Mouse (Mus musculus): ENCODE data around the gene Ppara. TPM values are rescaled to one million over a fixed set of nuclear protein-coding genes. Genes with fewer than 3 reads are reported as not detected.

The Ppara gene
- polyA plus RNA-seq, 1 experiment from 2014 or later, result 0.31 TPM

- Histone ChIP-seq H3K9me3 (ENCODE audit: control insufficient read depth, low read length) (no peaks in the 10 kb centered on the region), H3K4me3 (ENCODE audit: low read depth, low read length) (no peak overlapping the region), H3K4me2 (ENCODE audit: low read depth, low read length, severe bottlenecking) (no peak overlapping the region), H3K36me3 (ENCODE audit: control insufficient read depth, insufficient read depth, low read length) (no peaks in the 10 kb centered on the region), H3K9ac (ENCODE audit: low read length) (no peak overlapping the region), H3K27me3 (ENCODE audit: control insufficient read depth, insufficient read depth, low read length) (no peaks in the 10 kb centered on the region), H3K4me1 (replicated peaks; ENCODE audit: control insufficient read depth, insufficient read depth, low read length) (no peaks in the 10 kb centered on the region), H3K27ac (ENCODE audit: low read depth, low read length) (no peak overlapping the region)
- ATAC-seq (replicated peaks; ENCODE audit: low FRiP score) (no peak), DNase-seq (ENCODE audit: low spot score) (no peak)
- 72% methylated on average over 2 of the region's 2 CpGs for WGBS
These were observed 41.0 kb upstream of the Ppara start for GRCm38 (mm10) chr15:85693819-85694218.

- DNase-seq (ENCODE audit: low spot score), result no peak
These were observed 40.4 kb upstream of the Ppara start for GRCm38 (mm10) chr15:85694379-85694778.

GRCm38 (mm10) chr15:85695304-85695703 lies 39.5 kb upstream of the Ppara start:
- Histone ChIP-seq H3K36me3 (ENCODE audit: control insufficient read depth, insufficient read depth, low read length) (no peaks in the 10 kb centered on the region), H3K4me3 (ENCODE audit: low read depth, low read length) (no peak overlapping the region), H3K4me2 (ENCODE audit: low read depth, low read length, severe bottlenecking) (no peak overlapping the region), H3K9ac (ENCODE audit: low read length) (no peak overlapping the region), H3K9me3 (ENCODE audit: control insufficient read depth, low read length) (no peaks in the 10 kb centered on the region), H3K4me1 (replicated peaks; ENCODE audit: control insufficient read depth, insufficient read depth, low read length) (no peaks in the 10 kb centered on the region), H3K27ac (ENCODE audit: low read depth, low read length) (no peak overlapping the region), H3K27me3 (ENCODE audit: control insufficient read depth, insufficient read depth, low read length) (no peaks in the 10 kb centered on the region)
- ATAC-seq (replicated peaks; ENCODE audit: low FRiP score), result no peak
- no peak for DNase-seq (ENCODE audit: low spot score)
- WGBS, result 88% methylated on average over 4 of the region's 4 CpGs

More at GRCm38 (mm10) chr15:85694379-85694778, 40.4 kb upstream of the Ppara start:
- Histone ChIP-seq H3K9ac (ENCODE audit: low read length) (no peak overlapping the region; the same call in 1 of the 2 replicates), H3K4me3 (ENCODE audit: low read depth, low read length) (no peak overlapping the region), H3K4me1 (replicated peaks; ENCODE audit: control insufficient read depth, insufficient read depth, low read length) (no peaks in the 10 kb centered on the region), H3K4me2 (ENCODE audit: low read depth, low read length, severe bottlenecking) (no peak overlapping the region), H3K27me3 (ENCODE audit: control insufficient read depth, insufficient read depth, low read length) (no peaks in the 10 kb centered on the region), H3K36me3 (ENCODE audit: control insufficient read depth, insufficient read depth, low read length) (no peaks in the 10 kb centered on the region), H3K27ac (ENCODE audit: low read depth, low read length) (no peak overlapping the region), H3K9me3 (ENCODE audit: control insufficient read depth, low read length) (no peaks in the 10 kb centered on the region)
- WGBS, result 77% methylated on average over 1 of the region's 1 CpGs
- no peak for ATAC-seq (replicated peaks; ENCODE audit: low FRiP score)

- Histone ChIP-seq H3K4me3 (ENCODE audit: low read depth, low read length) (no peak overlapping the region), H3K27me3 (ENCODE audit: control insufficient read depth, insufficient read depth, low read length) (no peaks in the 10 kb centered on the region), H3K4me1 (replicated peaks; ENCODE audit: control insufficient read depth, insufficient read depth, low read length) (no peaks in the 10 kb centered on the region), H3K36me3 (ENCODE audit: control insufficient read depth, insufficient read depth, low read length) (no peaks in the 10 kb centered on the region), H3K27ac (ENCODE audit: low read depth, low read length) (no peak overlapping the region), H3K9me3 (ENCODE audit: control insufficient read depth, low read length) (no peaks in the 10 kb centered on the region), H3K4me2 (ENCODE audit: low read depth, low read length, severe bottlenecking) (no peak overlapping the region), H3K9ac (ENCODE audit: low read length) (no peak overlapping the region)
- ATAC-seq (replicated peaks; ENCODE audit: low FRiP score) (no peak), DNase-seq (ENCODE audit: low spot score) (no peak)
- 88% methylated on average over 14 of the region's 14 CpGs for WGBS
These were observed 36.3 kb upstream of the Ppara start for GRCm38 (mm10) chr15:85698345-85699034.

- 93% methylated on average over 5 of the region's 5 CpGs for WGBS
- Histone ChIP-seq H3K36me3 (ENCODE audit: control insufficient read depth, insufficient read depth, low read length) (no peaks in the 10 kb centered on the region; the same call in 1 of the 2 replicates), H3K27ac (ENCODE audit: low read depth, low read length) (no peak overlapping the region), H3K4me3 (ENCODE audit: low read depth, low read length) (no peak overlapping the region), H3K4me2 (ENCODE audit: low read depth, low read length, severe bottlenecking) (no peak overlapping the region), H3K4me1 (replicated peaks; ENCODE audit: control insufficient read depth, insufficient read depth, low read length) (no peaks in the 10 kb centered on the region), H3K9ac (ENCODE audit: low read length) (no peak overlapping the region), H3K27me3 (ENCODE audit: control insufficient read depth, insufficient read depth, low read length) (no peaks in the 10 kb centered on the region), H3K9me3 (ENCODE audit: control insufficient read depth, low read length) (no peaks in the 10 kb centered on the region)
- DNase-seq (ENCODE audit: low spot score) (no peak), ATAC-seq (replicated peaks; ENCODE audit: low FRiP score) (no peak)
These were observed 35.3 kb upstream of the Ppara start for GRCm38 (mm10) chr15:85699452-85699851.

- H3K4me3 ChIP-seq (ENCODE audit: low read depth, low read length), result no peak overlapping the region
- H3K9ac ChIP-seq (ENCODE audit: low read length), result no peak overlapping the region
- H3K27me3 ChIP-seq (ENCODE audit: control insufficient read depth, insufficient read depth, low read length), result no peaks in the 10 kb centered on the region
- ATAC-seq (replicated peaks; ENCODE audit: low FRiP score), result no peak
- no peak for DNase-seq (ENCODE audit: low spot score)
- H3K4me1 ChIP-seq (replicated peaks; ENCODE audit: control insufficient read depth, insufficient read depth, low read length), result no peaks in the 10 kb centered on the region
- H3K27ac ChIP-seq (ENCODE audit: low read depth, low read length), result no peak overlapping the region
- H3K9me3 ChIP-seq (ENCODE audit: control insufficient read depth, low read length), result no peaks in the 10 kb centered on the region
- WGBS, result 95% methylated on average over 13 of the region's 13 CpGs
- no peak overlapping the region for H3K4me2 ChIP-seq (ENCODE audit: low read depth, low read length, severe bottlenecking)
- no peaks in the 10 kb centered on the region; the same call in 1 of the 2 replicates for H3K36me3 ChIP-seq (ENCODE audit: control insufficient read depth, insufficient read depth, low read length)
These were observed 34.8 kb upstream of the Ppara start for GRCm38 (mm10) chr15:85699862-85700501.

GRCm38 (mm10) chr15:85700716-85701115 lies 34.1 kb upstream of the Ppara start:
- WGBS, result 91% methylated on average over 9 of the region's 9 CpGs
- H3K4me1 ChIP-seq (replicated peaks; ENCODE audit: control insufficient read depth, insufficient read depth, low read length), result no peaks in the 10 kb centered on the region
- no peaks in the 10 kb centered on the region; the same call in 1 of the 2 replicates for H3K36me3 ChIP-seq (ENCODE audit: control insufficient read depth, insufficient read depth, low read length)
- H3K27ac ChIP-seq (ENCODE audit: low read depth, low read length), result no peak overlapping the region
- H3K27me3 ChIP-seq (ENCODE audit: control insufficient read depth, insufficient read depth, low read length), result no peaks in the 10 kb centered on the region
- no peak overlapping the region for H3K4me2 ChIP-seq (ENCODE audit: low read depth, low read length, severe bottlenecking)
- ATAC-seq (replicated peaks; ENCODE audit: low FRiP score) (no peak), DNase-seq (ENCODE audit: low spot score) (no peak)
- H3K9me3 ChIP-seq (ENCODE audit: control insufficient read depth, low read length), result no peaks in the 10 kb centered on the region
- H3K4me3 ChIP-seq (ENCODE audit: low read depth, low read length), result no peak overlapping the region
- no peak overlapping the region for H3K9ac ChIP-seq (ENCODE audit: low read length)

GRCm38 (mm10) chr15:85701128-85701930 lies 33.5 kb upstream of the Ppara start:
- Histone ChIP-seq H3K36me3 (ENCODE audit: control insufficient read depth, insufficient read depth, low read length) (no peaks in the 10 kb centered on the region; the same call in 1 of the 2 replicates), H3K9ac (ENCODE audit: low read length) (no peak overlapping the region), H3K4me2 (ENCODE audit: low read depth, low read length, severe bottlenecking) (no peak overlapping the region), H3K4me1 (replicated peaks; ENCODE audit: control insufficient read depth, insufficient read depth, low read length) (no peaks in the 10 kb centered on the region), H3K9me3 (ENCODE audit: control insufficient read depth, low read length) (no peaks in the 10 kb centered on the region), H3K27me3 (ENCODE audit: control insufficient read depth, insufficient read depth, low read length) (no peaks in the 10 kb centered on the region), H3K4me3 (ENCODE audit: low read depth, low read length) (no peak overlapping the region), H3K27ac (ENCODE audit: low read depth, low read length) (no peak overlapping the region)
- DNase-seq (ENCODE audit: low spot score) (no peak), ATAC-seq (replicated peaks; ENCODE audit: low FRiP score) (no peak)
- WGBS, result 86% methylated on average over 10 of the region's 10 CpGs
